Mouse (Mus musculus) bone marrow, adult 2 months (tissue): ENCODE results near the gene G430095P16Rik.

Experiments used
- CTCF ChIP-seq: fragments of 200-500 bp; IDR thresholded peaks from 2 replicates; pipeline ENCODE4 v1.5.1; 2011; ENCODE audit warnings: low read length, control low read depth; ENCODE audit not compliant: control insufficient read depth, insufficient read depth
- POLR2A ChIP-seq: fragments of 200-500 bp; IDR thresholded peaks from 2 replicates; pipeline ENCODE4 v1.6.1; 2011; ENCODE audit warnings: low read depth, mild to moderate bottlenecking, control low read depth, low read length, borderline replicate concordance; ENCODE audit not compliant: control insufficient read depth

DNA sequence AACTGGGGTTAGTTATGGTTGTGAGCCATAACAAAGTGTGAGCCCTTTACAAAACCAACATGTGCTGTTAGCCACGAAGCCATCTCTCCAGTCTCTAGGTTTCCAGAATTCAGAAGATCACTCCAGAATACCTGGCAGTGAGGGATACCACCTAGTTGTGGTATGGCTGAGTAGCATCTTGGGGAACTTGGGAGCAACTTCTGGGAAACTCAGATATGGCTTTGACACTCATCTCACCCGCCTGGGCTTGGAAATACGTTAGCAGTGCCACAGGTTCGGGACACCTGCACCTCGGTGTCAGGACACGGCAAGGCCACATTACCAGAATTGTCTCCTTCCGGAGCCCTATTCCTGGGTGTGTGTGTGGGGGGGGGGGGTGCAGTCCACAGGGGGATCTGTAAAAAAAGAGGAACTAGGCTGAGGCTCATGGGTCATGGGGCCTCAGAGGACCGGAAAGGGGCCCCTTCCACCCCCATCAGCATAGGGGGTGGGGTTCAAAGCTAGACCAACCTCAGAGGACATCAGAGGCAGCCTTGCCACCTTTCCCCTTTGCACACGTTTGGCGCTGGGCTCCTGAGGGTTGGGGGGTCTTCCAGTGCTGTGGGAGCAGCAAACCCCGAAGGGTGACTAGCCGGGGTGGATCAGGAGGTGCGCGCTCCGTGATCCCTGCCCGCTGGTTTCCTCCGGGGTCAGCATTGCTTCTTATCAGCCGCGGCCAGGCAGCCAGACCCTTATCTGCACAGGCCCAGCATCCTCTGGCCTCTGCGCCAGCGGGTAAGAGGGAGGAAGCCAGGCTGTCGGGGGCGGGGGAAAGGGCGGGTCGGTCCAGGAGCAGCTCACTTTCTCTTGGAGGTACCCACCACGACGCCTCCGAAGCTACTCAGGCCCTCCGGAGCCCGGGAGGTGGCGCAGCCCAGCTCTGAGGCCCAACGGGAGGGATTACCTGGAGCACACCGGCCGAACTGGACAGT lies 21.6 kb upstream of the G430095P16Rik start, which contains the start of gene Lyl1:
- no peak for TF ChIP-seq CTCF
- TF ChIP-seq POLR2A = no peak; the same call in none of the 2 replicates
